Mouse (Mus musculus) C2C12 (cell line): ENCODE measurements around the gene Nck2.

Experiments used
- CEBPB ChIP-seq: IDR thresholded peaks from one replicate; pipeline ENCODE4 v1.6.1; 2011; ENCODE audit warnings: low read depth, mild to moderate bottlenecking, control low read depth, moderate library complexity
- CTCF ChIP-seq: IDR thresholded peaks from one replicate; pipeline ENCODE4 v1.5.1; 2011; ENCODE audit not compliant: control insufficient read depth, insufficient read depth, insufficient read length
- FOSL1 ChIP-seq: IDR thresholded peaks from one replicate; pipeline ENCODE4 v1.8.0; 2011; ENCODE audit warnings: mild to moderate bottlenecking, low read length; ENCODE audit not compliant: poor library complexity, insufficient read depth, severe bottlenecking
- MAX ChIP-seq: IDR thresholded peaks from one replicate; pipeline ENCODE4 v1.6.1; 2011; ENCODE audit warnings: mild to moderate bottlenecking, control low read depth
- MYOD1 ChIP-seq: IDR thresholded peaks from one replicate; pipeline ENCODE4 v1.6.1; 2011; ENCODE audit warnings: low read depth; ENCODE audit not compliant: control insufficient read depth, insufficient read length
- MYOG ChIP-seq: IDR thresholded peaks from one replicate; pipeline ENCODE4 v1.6.1; 2011; ENCODE audit not compliant: control insufficient read depth, insufficient read length; ENCODE audit errors: extremely low read depth
- USF1 ChIP-seq: IDR thresholded peaks from one replicate; pipeline ENCODE4 v1.6.1; 2011; ENCODE audit warnings: low read depth, mild to moderate bottlenecking, control low read depth, moderate library complexity

DNA sequence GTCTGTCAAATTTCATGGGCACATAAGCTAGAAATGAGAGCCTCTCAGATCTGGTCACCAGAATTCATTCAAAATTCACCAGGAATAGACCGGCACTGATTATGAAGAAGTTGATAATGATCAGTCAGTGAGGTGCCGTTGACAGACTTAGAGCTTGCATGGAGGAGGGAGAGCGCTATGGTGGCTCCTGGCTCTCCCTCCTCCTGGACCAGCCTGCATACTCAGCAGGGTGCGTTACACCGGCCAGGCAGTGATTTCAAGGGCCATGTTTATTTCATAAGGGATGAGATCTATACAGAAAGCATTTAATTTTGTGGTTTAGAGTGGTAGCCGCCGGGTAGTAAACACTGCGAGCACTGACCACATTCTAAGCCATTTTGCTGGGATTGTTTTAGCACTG is 67.3 kb downstream of the Nck2 start:
- TF ChIP-seq CTCF (no peak), USF1 (no peak), CEBPB (no peak), MAX (no peak), FOSL1 (no peak), MYOG (no peak), MYOD1 (no peak)
